Mouse (Mus musculus) embryo, embryonic 11.5 days (tissue): ENCODE data around the gene Gm21760.
"Not testable (repeated sequence)": the region's sequence is repeated elsewhere in the genome, so short reads cannot be mapped to it uniquely, and the experiment has no call there.

Source experiments
- DNase-seq: peaks from one replicate; pipeline ENCODE4 v3.0.0-alpha.2; 2012; ENCODE audit warnings: low read depth, low spot score

Gm21760 gene

GRCm38 (mm10) chrY:80133479-80133878 lies at the start of gene Gm21760:
Gm21760 (plus strand) TSS chrY:80133779.
- DNase-seq: not testable (repeated sequence)
